Mouse (Mus musculus) heart, embryonic 16.5 days (tissue): ENCODE data around the gene Prepl. TPM values are rescaled to one million over a fixed set of nuclear protein-coding genes. Genes with fewer than 3 reads are reported as not detected.
A peak's percentile ranks its signal among the peaks of the same experiment; 100 is the strongest.

Experiments
- ATAC-seq: fragments of 200-750 bp; cut with Nextera tagmentation; replicated peaks from 2 replicates; pipeline ENCODE4 v1.8.0; 2017; ENCODE audit warnings: moderate number of reproducible peaks; ENCODE audit not compliant: insufficient read depth, low FRiP score; ENCODE audit errors: extremely low read depth
- H3K27ac ChIP-seq: fragments of 300-500 bp; sonication (generic); 2 replicates; pipeline ENCODE4 v1.5.1; 2014; ENCODE audit warnings: mild to moderate bottlenecking, low read length, control low read depth, moderate library complexity
- H3K27me3 ChIP-seq: fragments of 300-500 bp; sonication (generic); 2 replicates; pipeline ENCODE4 v1.6.1; 2014; ENCODE audit warnings: low read length, mixed read lengths; ENCODE audit not compliant: control insufficient read depth, insufficient read depth
- H3K36me3 ChIP-seq: fragments of 300-500 bp; sonication (generic); 2 replicates; pipeline ENCODE4 v1.6.1; 2014; ENCODE audit not compliant: control insufficient read depth, insufficient read depth
- H3K4me1 ChIP-seq: fragments of 300-500 bp; sonication (generic); 2 replicates; pipeline ENCODE4 v1.6.1; 2014; ENCODE audit warnings: low read length, mixed read lengths; ENCODE audit not compliant: control insufficient read depth, insufficient read depth
- H3K4me2 ChIP-seq: fragments of 300-500 bp; sonication (generic); 2 replicates; pipeline ENCODE4 v1.6.1; 2014; ENCODE audit warnings: low read depth, mild to moderate bottlenecking, control low read depth, low read length
- H3K4me3 ChIP-seq: fragments of 300-500 bp; sonication (generic); 2 replicates; pipeline ENCODE4 v1.5.1; 2014; ENCODE audit warnings: mild to moderate bottlenecking, control low read depth, low read length
- H3K9ac ChIP-seq: fragments of 300-500 bp; sonication (generic); 2 replicates; pipeline ENCODE4 v1.6.1; 2014; ENCODE audit warnings: low read length, control low read depth
- H3K9me3 ChIP-seq: fragments of 300-500 bp; sonication (generic); replicated peaks from 2 replicates; pipeline ENCODE4 v1.6.1; 2016; ENCODE audit warnings: low read length; ENCODE audit not compliant: control insufficient read depth
- WGBS: fragments of 180-500 bp; shearing (Covaris S2); extraction: QIAGEN DNeasy Blood & Tissue Kit; methylation state at CpG from one replicate; pipeline ENCODE4 v1.1.7; 2014; 5-methylcytosine and 5-hydroxymethylcytosine counted together
- polyA plus RNA-seq: library from polyadenylated mRNA; unstranded; fragments of >200 nt; fragmentation: Nextera tagmentation; extraction: Ambion mirVana; gene quantifications from 2 replicates; pipeline ENCODE4 v1.2.1, GENCODE M21; 2015

The Prepl gene
- polyA plus RNA-seq, 1 experiment from 2014 or later = 32.8 TPM

DNA sequence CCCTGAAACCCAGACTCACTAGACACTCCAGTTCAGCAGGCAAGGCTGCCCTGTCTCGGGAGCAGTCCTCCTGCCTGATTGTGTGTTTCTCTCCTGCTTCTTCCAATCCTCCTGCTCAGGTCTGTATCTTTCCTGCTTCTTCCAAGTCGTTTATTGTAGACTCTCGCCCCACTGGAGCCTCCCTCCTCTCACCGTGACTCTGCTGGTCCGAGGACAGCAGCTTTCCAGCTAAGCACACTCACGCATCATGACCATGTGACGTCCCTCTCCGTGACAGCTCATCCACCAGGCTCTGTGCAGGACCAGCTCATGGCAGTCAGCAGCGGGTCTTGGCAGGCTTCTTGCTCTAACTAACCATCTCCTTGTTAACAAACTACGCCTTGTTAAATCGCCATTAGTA lies 56.0 kb downstream of the Prepl start:
- H3K4me2 ChIP-seq = peak overlapping the region; percentile 30; the same call in 1 of the 2 replicates
- no peak overlapping the region for H3K9ac ChIP-seq
- no peaks in the 10 kb centered on the region for H3K27me3 ChIP-seq
- no peaks in the 10 kb centered on the region for H3K36me3 ChIP-seq
- no peak for ATAC-seq
- H3K27ac ChIP-seq = no peak overlapping the region
- H3K9me3 ChIP-seq = no peaks in the 10 kb centered on the region
- H3K4me1 ChIP-seq = no peaks in the 10 kb centered on the region
- WGBS = 47% methylated on average over 11 of the region's 11 CpGs
- H3K4me3 ChIP-seq = no peak overlapping the region

GRCm38 (mm10) chr17:85033087-85033486 lies 57.0 kb downstream of the Prepl start:
- no peaks in the 10 kb centered on the region for H3K27me3 ChIP-seq
- H3K9ac ChIP-seq = no peak overlapping the region
- no peaks in the 10 kb centered on the region for H3K36me3 ChIP-seq
- no peak for ATAC-seq
- no peak overlapping the region for H3K4me3 ChIP-seq
- no peak overlapping the region for H3K4me2 ChIP-seq
- no peak overlapping the region for H3K27ac ChIP-seq
- 88% methylated on average over 3 of the region's 3 CpGs for WGBS
- H3K4me1 ChIP-seq = no peaks in the 10 kb centered on the region
- no peaks in the 10 kb centered on the region for H3K9me3 ChIP-seq

GRCm38 (mm10) chr17:85030651-85031050 lies 59.4 kb downstream of the Prepl start:
- Histone ChIP-seq H3K27me3 (no peaks in the 10 kb centered on the region), H3K4me3 (no peak overlapping the region), H3K9me3 (no peaks in the 10 kb centered on the region), H3K4me1 (no peaks in the 10 kb centered on the region), H3K36me3 (no peaks in the 10 kb centered on the region), H3K27ac (no peak overlapping the region), H3K4me2 (no peak overlapping the region), H3K9ac (no peak overlapping the region)
- ATAC-seq = no peak
- WGBS = 66% methylated on average over 5 of the region's 5 CpGs

- WGBS = 88% methylated on average over 10 of the region's 10 CpGs
- no peak for ATAC-seq
- Histone ChIP-seq H3K4me3 (no peak overlapping the region), H3K36me3 (no peaks in the 10 kb centered on the region), H3K9ac (no peak overlapping the region), H3K4me2 (no peak overlapping the region), H3K9me3 (no peaks in the 10 kb centered on the region), H3K27ac (no peak overlapping the region), H3K27me3 (no peaks in the 10 kb centered on the region), H3K4me1 (no peaks in the 10 kb centered on the region)
Measured at GRCm38 (mm10) chr17:85028797-85029196, 61.2 kb downstream of the Prepl start.

DNA sequence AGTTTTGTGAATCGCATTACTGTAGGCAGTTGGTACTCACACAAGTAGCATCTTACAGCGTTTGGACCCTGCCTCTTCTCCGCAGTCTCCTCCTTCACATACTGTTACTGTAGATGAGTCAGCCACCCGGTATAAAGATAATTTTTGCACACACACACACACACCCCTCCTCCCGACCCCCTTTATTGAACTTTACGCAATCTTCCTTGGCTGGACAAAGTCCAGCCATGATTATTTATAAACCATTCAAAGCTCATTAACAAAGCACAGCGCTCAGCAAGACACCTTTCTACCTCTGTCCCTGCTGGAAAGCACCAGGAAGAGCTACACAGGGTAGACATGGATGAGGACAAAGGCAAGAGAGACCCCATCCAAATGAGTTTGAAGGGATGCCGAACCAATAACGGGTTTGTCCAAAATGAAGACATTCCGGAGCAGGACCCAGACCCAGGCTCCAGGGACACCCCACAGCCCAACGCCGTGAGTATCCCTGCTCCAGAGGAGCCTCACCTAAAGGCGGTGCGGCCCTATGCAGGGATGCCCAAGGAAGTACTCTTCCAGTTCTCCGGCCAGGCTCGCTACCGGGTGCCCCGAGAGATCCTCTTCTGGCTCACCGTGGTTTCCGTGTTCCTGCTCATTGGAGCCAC lies 61.8 kb downstream of the Prepl start, which contains the start of gene Slc3a1:
TSS of gene Slc3a1 (plus strand) at position 284 of the 647 bp plus-strand sequence.
- Histone ChIP-seq H3K9ac (no peak within 1 kb of the TSS), H3K4me3 (no peak within 1 kb of the TSS), H3K4me2 (no peak within 1 kb of the TSS), H3K36me3 (no peaks in the 10 kb centered on the region), H3K9me3 (no peaks in the 10 kb centered on the region), H3K27me3 (no peaks in the 10 kb centered on the region), H3K4me1 (0 out of 2 replicates have a peak, but pooled peaks cover under 1% of the 10 kb centered on the region), H3K27ac (no peak within 1 kb of the TSS)
- no peak for ATAC-seq
- WGBS = 88% methylated on average over 20 of the region's 20 CpGs

DNA sequence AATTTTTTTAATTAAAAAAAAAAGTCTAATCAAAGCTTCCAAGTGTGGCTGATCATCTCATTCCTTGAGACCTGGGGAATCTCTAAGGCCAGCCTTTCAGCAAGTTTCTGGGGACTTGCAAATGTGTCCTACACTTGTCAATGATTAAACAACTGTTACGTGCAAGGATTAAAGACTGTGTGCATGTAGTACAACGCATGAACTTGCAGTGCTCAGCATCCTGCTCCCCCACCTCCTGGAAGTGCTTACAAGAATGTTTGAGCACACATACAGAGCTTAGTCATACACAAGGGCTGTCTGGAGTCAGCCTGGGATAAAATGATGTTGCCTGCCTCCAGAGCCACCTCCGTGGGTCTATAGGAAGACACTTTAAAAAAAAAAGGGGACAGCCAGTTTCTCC lies 62.8 kb downstream of the Prepl start:
- H3K4me1 ChIP-seq = 0 out of 2 replicates have a peak, but pooled peaks cover 2% of the 10 kb centered on the region
- H3K27ac ChIP-seq = no peak overlapping the region
- no peaks in the 10 kb centered on the region for H3K36me3 ChIP-seq
- no peaks in the 10 kb centered on the region for H3K27me3 ChIP-seq
- H3K9me3 ChIP-seq = no peaks in the 10 kb centered on the region
- 73% methylated on average over 3 of the region's 3 CpGs for WGBS
- H3K4me2 ChIP-seq = no peak overlapping the region
- ATAC-seq = no peak
- H3K9ac ChIP-seq = no peak overlapping the region
- H3K4me3 ChIP-seq = no peak overlapping the region

- Histone ChIP-seq H3K4me2 (no peak overlapping the region), H3K36me3 (no peaks in the 10 kb centered on the region), H3K27me3 (no peaks in the 10 kb centered on the region), H3K4me1 (0 out of 2 replicates have a peak, but pooled peaks cover 2% of the 10 kb centered on the region), H3K4me3 (no peak overlapping the region), H3K9me3 (no peaks in the 10 kb centered on the region), H3K27ac (no peak overlapping the region), H3K9ac (no peak overlapping the region)
- WGBS = 85% methylated on average over 6 of the region's 6 CpGs
- ATAC-seq = no peak
Measured at GRCm38 (mm10) chr17:85026436-85026835, 63.6 kb downstream of the Prepl start.

DNA sequence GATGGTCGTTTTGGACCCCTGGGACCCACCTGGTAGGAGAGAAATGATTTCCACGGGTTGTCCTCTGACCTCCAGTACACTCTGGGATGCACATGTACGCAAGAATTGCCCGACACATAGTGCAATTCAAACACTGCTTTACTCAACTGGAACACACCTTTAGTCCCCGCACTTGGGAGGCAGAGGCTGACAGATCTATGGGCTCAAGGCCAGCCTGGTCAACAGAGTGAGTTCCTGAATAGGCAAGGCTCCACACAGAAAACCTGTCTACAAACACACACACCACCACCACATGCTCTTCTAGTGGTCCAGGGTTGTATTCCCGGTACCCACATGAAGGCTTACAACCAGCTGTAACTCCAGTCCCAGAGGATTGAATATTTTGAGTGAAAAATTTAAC lies 64.9 kb downstream of the Prepl start:
- no peaks in the 10 kb centered on the region for H3K9me3 ChIP-seq
- H3K4me3 ChIP-seq = no peak overlapping the region
- no peaks in the 10 kb centered on the region for H3K36me3 ChIP-seq
- ATAC-seq = no peak
- H3K4me2 ChIP-seq = no peak overlapping the region
- no peak overlapping the region for H3K9ac ChIP-seq
- WGBS = 89% methylated on average over 6 of the region's 6 CpGs
- H3K27me3 ChIP-seq = no peaks in the 10 kb centered on the region
- H3K27ac ChIP-seq = no peak overlapping the region
- H3K4me1 ChIP-seq = 0 out of 2 replicates have a peak, but pooled peaks cover 2% of the 10 kb centered on the region

- Histone ChIP-seq H3K27ac (no peak overlapping the region), H3K4me3 (no peak overlapping the region), H3K9ac (no peak overlapping the region), H3K36me3 (no peaks in the 10 kb centered on the region), H3K9me3 (no peaks in the 10 kb centered on the region), H3K4me1 (0 out of 2 replicates have a peak, but pooled peaks cover 2% of the 10 kb centered on the region), H3K4me2 (no peak overlapping the region), H3K27me3 (no peaks in the 10 kb centered on the region)
- ATAC-seq = no peak
- WGBS = 92% methylated on average over 8 of the region's 8 CpGs
Measured at GRCm38 (mm10) chr17:85024237-85024636, 65.8 kb downstream of the Prepl start.
